Mouse (Mus musculus) heart, adult 2 months (tissue): Measurements from ENCODE around the gene Nudt21. TPM values are rescaled to one million over a fixed set of nuclear protein-coding genes. Genes with fewer than 3 reads are reported as not detected.

Experiments used
- DNase-seq, 2 experiments: peaks; one replicate each; pipeline ENCODE4 v3.0.0; 2021
- H3K27ac ChIP-seq: fragments of 200-600 bp; 2 replicates; pipeline ENCODE4 v1.8.1; 2022
- H3K27me3 ChIP-seq: fragments of 200-500 bp; 2 replicates; pipeline ENCODE4 v1.6.1; 2012; ENCODE audit warnings: mild to moderate bottlenecking, low read length, inconsistent platforms, mixed read lengths; ENCODE audit not compliant: control insufficient read depth, insufficient read depth
- H3K36me3 ChIP-seq: fragments of 200-500 bp; 2 replicates; pipeline ENCODE4 v1.6.1; 2012; ENCODE audit warnings: low read length, inconsistent platforms; ENCODE audit not compliant: control insufficient read depth, insufficient read depth
- H3K4me1 ChIP-seq: fragments of 200-500 bp; 2 replicates; pipeline ENCODE4 v1.6.1; 2011; ENCODE audit warnings: low read length; ENCODE audit not compliant: control insufficient read depth, insufficient read depth
- H3K4me3 ChIP-seq: fragments of 200-600 bp; 2 replicates; pipeline ENCODE4 v1.8.1; 2022
- H3K79me2 ChIP-seq: fragments of 200-500 bp; replicated peaks from 2 replicates; pipeline ENCODE4 v1.6.1; 2012; ENCODE audit warnings: mild to moderate bottlenecking, inconsistent platforms, low read length, moderate library complexity, mixed read lengths; ENCODE audit not compliant: control insufficient read depth, insufficient read depth
- H3K9ac ChIP-seq: fragments of 200-500 bp; 2 replicates; pipeline ENCODE4 v1.6.1; 2012; ENCODE audit warnings: low read depth, mild to moderate bottlenecking, control low read depth, inconsistent platforms, low read length, mixed read lengths
- CTCF ChIP-seq: fragments of 200-600 bp; IDR thresholded peaks from 2 replicates; pipeline ENCODE4 v1.8.1; 2022; ENCODE audit warnings: antibody characterized with exemption, mild to moderate bottlenecking, moderate library complexity
- EP300 ChIP-seq: fragments of 200-500 bp; IDR thresholded peaks from 2 replicates; pipeline ENCODE4 v1.6.1; 2011; ENCODE audit warnings: low read depth, low read length, control low read depth; ENCODE audit not compliant: insufficient read depth
- POLR2A ChIP-seq: fragments of 200-500 bp; IDR thresholded peaks from 2 replicates; pipeline ENCODE4 v1.6.1; 2011; ENCODE audit warnings: mild to moderate bottlenecking, low read depth, low read length, control low read depth; ENCODE audit not compliant: insufficient read depth
- WGBS: fragments of 180-500 bp; shearing (Covaris S2); methylation state at CpG from one replicate; pipeline ENCODE4 v1.1.7; 2018; 5-methylcytosine and 5-hydroxymethylcytosine counted together
- intact Hi-C: fragments of 180-260 bp; cut with DNase I; formaldehyde crosslinking; loops from one replicate; pipeline ENCODE4 v1.15.1; 2025
- polyA plus RNA-seq: library from polyadenylated mRNA; depleted of rRNA; stranded (reverse); fragments of >200 nt; gene quantifications from 2 replicates; pipeline ENCODE4 v1.2.3, GENCODE M21; 2012
- total RNA-seq, 2 experiments: library from RNA; stranded (reverse); gene quantifications; 2 replicates each; pipeline ENCODE4 v1.2.3; 2021

Gene Nudt21
- total and polyA plus RNA-seq, 3 experiments: 12.7 to 23.9 (median 22.4) TPM

DNA sequence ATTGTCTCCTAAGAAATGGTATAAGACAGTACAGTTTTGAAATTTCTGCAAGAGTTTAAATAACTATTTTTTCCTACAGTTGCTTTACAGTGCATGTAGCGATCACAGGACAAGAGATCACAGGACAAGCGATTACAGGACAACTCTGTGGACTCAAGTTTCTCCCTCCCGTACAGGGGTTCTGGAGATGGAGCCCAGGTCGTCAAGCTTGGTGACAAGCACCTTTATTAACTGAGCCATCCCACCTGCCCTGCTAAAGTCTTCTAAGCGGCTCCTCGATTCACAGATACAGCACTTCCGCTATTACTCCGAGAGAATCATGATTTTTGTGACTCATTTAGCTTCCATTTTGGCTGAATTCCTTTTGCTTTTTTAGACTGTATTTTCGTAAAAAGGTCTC, 7.1 kb downstream of the Nudt21 start:
- no peak overlapping the region for H3K9ac ChIP-seq
- no peaks in the 10 kb centered on the region; the same call in 1 of the 2 replicates for H3K36me3 ChIP-seq
- 94% methylated on average over 9 of the region's 9 CpGs for WGBS
- TF ChIP-seq POLR2A: no peak
- no peak for TF ChIP-seq CTCF
- no peak for TF ChIP-seq EP300
- no peak overlapping the region for H3K4me3 ChIP-seq
- peaks cover 3% of the 10 kb centered on the region for H3K79me2 ChIP-seq
- H3K4me1 ChIP-seq: peaks cover 1% of the 10 kb centered on the region; the same call in 1 of the 2 replicates
- H3K27me3 ChIP-seq: no peaks in the 10 kb centered on the region
- H3K27ac ChIP-seq: no peak overlapping the region
- intact Hi-C loops: no loop called here
- no peak for DNase-seq

DNA sequence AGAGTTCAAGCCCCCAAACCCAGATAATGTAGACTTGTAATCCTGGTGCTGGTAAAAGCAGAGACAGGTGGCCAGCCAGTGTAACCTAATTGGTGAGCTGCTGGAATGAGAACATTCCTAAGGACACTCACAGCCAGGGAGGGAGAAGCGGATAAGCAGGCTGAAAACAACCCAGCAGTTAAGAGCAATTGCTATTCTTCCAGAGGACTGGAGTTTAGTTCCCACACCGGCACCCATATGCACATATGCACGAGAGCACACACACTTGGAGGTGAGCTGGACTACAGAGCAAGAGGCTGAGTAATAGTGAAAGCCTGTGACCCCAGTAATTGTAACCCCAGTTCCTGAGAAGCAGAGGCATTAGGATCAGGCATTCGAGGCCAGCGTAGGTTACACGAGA, 12.9 kb downstream of the Nudt21 start:
- Histone ChIP-seq H3K4me3 (no peak overlapping the region), H3K4me1 (no peaks in the 10 kb centered on the region), H3K27ac (no peak overlapping the region), H3K27me3 (no peaks in the 10 kb centered on the region), H3K79me2 (no peaks in the 10 kb centered on the region), H3K36me3 (no peaks in the 10 kb centered on the region; the same call in 1 of the 2 replicates), H3K9ac (no peak overlapping the region)
- 94% methylated on average over 6 of the region's 6 CpGs for WGBS
- DNase-seq: no peak
- intact Hi-C loops: no loop called here
- TF ChIP-seq POLR2A (no peak), CTCF (no peak), EP300 (no peak)

- no peaks in the 10 kb centered on the region for H3K27me3 ChIP-seq
- TF ChIP-seq POLR2A (no peak), EP300 (no peak), CTCF (no peak)
- DNase-seq: no peak
- peak overlapping the region; percentile 89 for H3K27ac ChIP-seq
- peaks cover 2% of the 10 kb centered on the region for H3K79me2 ChIP-seq
- peaks cover 7% of the 10 kb centered on the region for H3K4me1 ChIP-seq
- 28% methylated on average over 7 of the region's 7 CpGs for WGBS
- no peaks in the 10 kb centered on the region; the same call in 1 of the 2 replicates for H3K36me3 ChIP-seq
- intact Hi-C loops: loop anchor here (5.0 kb wide), 1 partner anchor 84 kb away; the partner anchor contains the start of gene Bbs2
- H3K9ac ChIP-seq: peak overlapping the region; percentile 99
- peak overlapping the region; percentile 64 for H3K4me3 ChIP-seq
Measured at GRCm38 (mm10) chr8:94013026-94013612, 23.7 kb downstream of the Nudt21 start.

DNA sequence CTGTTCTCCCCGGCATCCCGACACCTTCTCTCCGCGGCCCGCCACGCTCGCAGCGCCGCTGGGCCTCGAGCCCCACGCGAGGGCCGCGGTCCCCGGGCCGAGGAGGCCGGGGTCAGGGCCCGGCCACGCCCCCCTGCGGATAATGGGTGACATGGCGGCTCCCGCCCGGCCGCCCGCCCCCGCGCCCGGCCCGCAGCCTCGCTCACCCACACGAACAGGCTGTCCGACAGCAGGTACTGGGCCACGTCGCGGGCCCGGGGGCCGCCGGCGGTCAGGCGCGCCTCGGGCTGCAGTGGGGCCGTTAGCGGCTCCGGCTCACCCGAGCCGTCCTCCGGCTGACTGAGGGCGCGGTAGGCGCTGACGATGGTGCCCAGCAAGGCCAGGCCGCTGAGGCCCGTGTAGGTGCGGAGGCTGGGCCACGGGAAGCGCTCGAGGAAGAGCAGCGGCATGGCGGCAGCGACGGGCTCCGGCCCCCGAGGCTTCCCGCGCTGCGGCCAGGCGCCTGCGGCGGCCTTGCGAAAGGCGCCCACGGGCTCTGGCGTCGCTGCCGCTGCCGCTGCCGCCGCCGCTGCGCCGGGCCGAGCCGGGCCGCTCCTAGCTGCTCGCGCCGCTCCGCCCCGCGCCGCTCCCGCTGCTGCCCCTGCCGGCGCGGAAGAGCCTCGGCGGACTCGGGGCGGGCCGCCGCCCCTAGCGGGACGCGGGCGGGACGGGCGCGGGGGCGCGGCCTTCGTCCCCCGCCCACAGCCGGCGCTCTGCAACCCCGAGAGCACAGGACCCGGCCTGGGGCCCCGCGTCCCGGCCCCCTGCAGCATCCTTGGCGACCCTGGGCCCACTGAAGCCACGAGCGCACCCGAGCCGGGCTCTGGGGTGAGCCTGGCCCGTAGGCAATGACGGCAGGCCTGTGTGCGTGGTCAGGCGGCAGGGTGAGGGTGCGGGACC, 24.5 kb downstream of the Nudt21 start, which contains the start of gene Amfr:
TSS of gene Amfr (minus strand) at position 830 of the 939 bp plus-strand sequence.
- Histone ChIP-seq H3K36me3 (no peaks in the 10 kb centered on the region; the same call in 1 of the 2 replicates), H3K4me3 (peak within 1 kb of the TSS; percentile 89), H3K79me2 (peaks cover 2% of the 10 kb centered on the region), H3K9ac (peak within 1 kb of the TSS; percentile 99), H3K27ac (peak within 1 kb of the TSS; percentile 92), H3K4me1 (peaks cover 7% of the 10 kb centered on the region), H3K27me3 (no peaks in the 10 kb centered on the region)
- intact Hi-C loops: loop anchor here (1.0 to 5.0 kb wide), 2 partner anchors 24 to 85 kb away; partner anchors contain the start of gene Bbs2
- no peak for TF ChIP-seq EP300
- TF ChIP-seq CTCF: peak; percentile 58
- 2% methylated on average over 111 of the region's 130 CpGs for WGBS
- peak; percentile 83 to 86 for DNase-seq

DNA sequence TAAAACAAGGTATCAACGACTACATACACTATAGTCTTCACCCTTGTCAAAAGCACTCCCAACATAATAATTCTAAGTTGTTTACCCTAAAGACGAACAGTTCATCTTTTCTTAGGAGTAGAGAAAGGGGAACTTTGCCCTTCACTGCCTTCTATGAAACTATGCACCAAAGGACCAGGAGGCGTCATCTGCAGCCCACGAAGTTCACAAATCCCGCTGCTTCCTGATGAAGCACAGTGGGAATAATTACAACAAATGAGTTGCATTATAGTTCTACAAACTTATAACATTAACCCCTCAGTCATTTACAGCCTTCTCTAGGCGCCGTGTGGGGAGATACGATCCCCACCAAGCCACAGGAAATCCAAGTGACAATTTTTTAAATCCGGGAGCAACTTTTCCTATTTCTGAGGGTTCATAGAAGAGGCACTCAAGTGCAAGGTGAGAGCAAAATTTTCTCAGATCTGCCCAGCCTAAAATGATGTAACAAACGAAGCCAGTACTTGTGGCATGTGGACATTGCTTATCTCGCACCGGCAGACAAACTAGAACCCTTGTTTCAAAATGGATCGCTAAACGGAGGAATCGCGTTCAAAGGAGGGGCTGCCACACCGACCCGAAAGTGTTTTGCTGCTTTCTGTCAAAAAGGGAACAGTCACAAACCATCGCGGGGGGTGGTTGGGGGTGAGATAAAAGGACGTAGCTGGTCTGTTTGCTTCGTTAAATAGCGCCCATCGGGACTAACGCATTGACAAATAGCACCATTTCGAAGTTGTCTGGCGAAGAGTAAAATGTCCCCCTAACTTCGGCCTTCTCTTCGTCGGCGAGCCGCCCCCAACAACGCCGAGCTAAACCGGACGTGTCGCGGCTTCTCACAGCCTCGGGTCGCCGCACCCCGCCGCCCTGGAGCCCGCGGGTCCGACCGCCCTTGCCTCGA, 25.5 kb downstream of the Nudt21 start:
- no peaks in the 10 kb centered on the region; the same call in 1 of the 2 replicates for H3K36me3 ChIP-seq
- peak overlapping the region; percentile 99 for H3K9ac ChIP-seq
- DNase-seq: no peak
- peaks cover 2% of the 10 kb centered on the region for H3K79me2 ChIP-seq
- intact Hi-C loops: loop anchor here (1.0 to 5.0 kb wide), 2 partner anchors 25 to 86 kb away; partner anchors contain the start of gene Bbs2
- 4% methylated on average over 48 of the region's 48 CpGs for WGBS
- H3K27ac ChIP-seq: peak overlapping the region; percentile 92
- H3K27me3 ChIP-seq: no peaks in the 10 kb centered on the region
- TF ChIP-seq EP300 (no peak), CTCF (no peak), POLR2A (no peak)
- peak overlapping the region; percentile 89 for H3K4me3 ChIP-seq
- peaks cover 7% of the 10 kb centered on the region for H3K4me1 ChIP-seq
